Mouse (Mus musculus) cerebellum, adult 2 months (tissue): ENCODE data around the gene Cnpy1.

ENCODE experiments used
- CTCF ChIP-seq: fragments of 200-500 bp; IDR thresholded peaks from 2 replicates; pipeline ENCODE4 v1.5.1; 2011; ENCODE audit warnings: low read depth, mild to moderate bottlenecking, control low read depth, low read length, moderate library complexity, borderline replicate concordance; ENCODE audit not compliant: insufficient read depth
- POLR2A ChIP-seq: fragments of 200-500 bp; IDR thresholded peaks from 2 replicates; pipeline ENCODE4 v1.6.1; 2011; ENCODE audit warnings: low read length, control low read depth, borderline replicate concordance; ENCODE audit not compliant: insufficient read depth

DNA sequence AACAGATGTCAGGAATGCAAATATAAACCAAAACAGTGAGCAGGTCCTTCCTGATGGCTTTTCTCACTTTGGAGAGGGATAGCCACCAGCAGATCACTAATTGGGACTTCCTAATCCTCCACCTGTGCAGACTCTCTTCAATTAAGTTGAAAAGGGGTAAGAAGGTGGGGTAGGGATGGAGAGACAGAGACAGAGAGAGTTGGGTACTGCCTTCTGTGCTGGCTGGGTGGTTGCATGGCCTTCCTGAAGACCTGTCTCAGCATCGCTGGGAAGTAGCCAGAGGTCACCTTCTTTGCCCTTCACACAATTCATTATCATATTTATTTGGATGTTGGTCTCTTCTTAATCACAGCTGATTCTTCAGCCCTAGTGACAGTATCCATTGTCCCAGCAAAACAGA is 26.0 kb downstream of the Cnpy1 start:
- TF ChIP-seq CTCF, result no peak
- TF ChIP-seq POLR2A, result no peak
